Mouse (Mus musculus): ENCODE measurements around the gene Nol10. TPM values are rescaled to one million over a fixed set of nuclear protein-coding genes. Genes with fewer than 3 reads are reported as not detected.
A peak's percentile ranks its signal among the peaks of the same experiment; 100 is the strongest.

The Nol10 gene
- polyA plus RNA-seq, 2 experiments: 7.4 to 10.0 TPM

DNA sequence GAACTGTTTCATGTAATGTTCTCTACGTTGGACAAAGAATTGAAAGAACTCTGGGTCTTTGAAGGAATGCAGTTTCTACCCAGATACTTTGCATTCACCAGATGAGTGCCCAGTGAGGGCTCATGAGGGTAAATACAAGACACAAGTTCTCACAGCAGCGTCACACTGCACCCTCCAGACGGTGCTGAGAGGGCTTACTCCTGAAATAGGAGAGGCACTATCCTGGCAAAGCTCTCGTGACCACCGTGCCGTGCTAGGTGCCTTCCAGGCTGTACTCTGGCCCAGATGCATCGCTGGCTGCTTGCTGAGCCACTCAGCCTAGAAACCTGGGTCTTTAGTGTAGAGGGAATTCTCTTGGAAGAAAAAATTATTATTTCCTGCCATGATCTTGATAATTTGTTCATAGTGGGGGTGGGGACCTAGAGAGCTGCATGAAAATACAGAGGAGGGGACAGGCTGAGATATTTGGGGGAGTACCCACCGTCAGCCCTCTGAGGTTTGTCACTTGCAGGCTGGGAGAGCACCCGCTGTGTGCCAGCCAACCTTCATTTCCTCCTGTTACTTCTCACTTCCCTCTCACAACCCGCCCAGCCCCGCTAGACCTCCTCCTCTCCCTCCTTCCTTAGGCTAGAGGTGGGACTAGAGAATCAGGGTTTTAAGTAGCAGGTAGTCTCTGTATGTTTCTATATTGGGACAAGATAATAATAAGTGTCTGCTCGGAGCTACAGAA is 63.7 kb downstream of the Nol10 start:
- H3K36me3 ChIP-seq (replicated peaks; ENCODE audit: control insufficient read depth, insufficient read depth, low read depth): peaks cover 16% of the 10 kb centered on the region
- no peak overlapping the region for H3K4me2 ChIP-seq (ENCODE audit: low read depth)
- no peak overlapping the region for H3K4me3 ChIP-seq (ENCODE audit: insufficient read depth in 1 of 2, low read depth in 2 of 2, low read length in 2 of 2)
- TF ChIP-seq EP300 (IDR thresholded peaks at IDR 0.05; ENCODE audit: low read depth) (no peak), CTCF (IDR thresholded peaks at IDR 0.05; ENCODE audit: low read depth) (no peak)
- no peaks in the 10 kb centered on the region for H3K27me3 ChIP-seq (ENCODE audit: control insufficient read depth, insufficient read depth, low read length)
- no peak for ATAC-seq (ENCODE audit: insufficient read depth)
- no peak overlapping the region for H3K27ac ChIP-seq
- H3K4me1 ChIP-seq (replicated peaks; ENCODE audit: control insufficient read depth in 2 of 2, insufficient read depth in 2 of 2, low read length in 1 of 2): no peaks in the 10 kb centered on the region
- no peak for DNase-seq (ENCODE audit: low read depth in 3 of 3, low spot score in 3 of 3)
- H3K9ac ChIP-seq (replicated peaks): no peak overlapping the region
- WGBS (ENCODE audit: insufficient replicate concordance): 63% methylated on average over 12 of the region's 12 CpGs
- H3K9me3 ChIP-seq (ENCODE audit: control insufficient read depth, low read length): no peaks in the 10 kb centered on the region

DNA sequence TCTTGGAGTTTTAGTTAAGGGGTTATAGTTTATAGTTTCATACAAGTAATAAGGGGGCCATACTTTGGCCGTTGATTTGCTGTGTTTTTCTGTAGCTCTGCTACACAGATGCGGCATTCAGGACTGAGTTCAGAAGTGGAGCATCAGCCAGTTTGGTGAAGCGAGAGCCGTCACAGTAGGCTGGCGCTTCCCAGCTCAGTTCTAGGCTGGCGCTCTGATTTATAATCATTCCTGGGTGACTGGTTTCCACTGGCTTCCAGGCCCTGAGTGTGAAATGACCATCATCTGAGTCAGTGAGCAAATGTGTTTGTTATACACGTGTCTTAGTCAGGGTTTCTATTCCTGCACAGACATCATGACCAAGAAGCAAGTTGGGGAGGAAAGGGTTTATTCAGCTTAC is 66.5 kb downstream of the Nol10 start:
- H3K4me2 ChIP-seq (ENCODE audit: low read depth): no peak overlapping the region
- no peak for TF ChIP-seq CTCF (IDR thresholded peaks at IDR 0.05; ENCODE audit: low read depth)
- TF ChIP-seq EP300 (IDR thresholded peaks at IDR 0.05; ENCODE audit: low read depth): no peak
- H3K27ac ChIP-seq: no peak overlapping the region
- no peak for ATAC-seq (ENCODE audit: insufficient read depth)
- H3K27me3 ChIP-seq (ENCODE audit: control insufficient read depth, insufficient read depth, low read length): no peaks in the 10 kb centered on the region
- peaks cover 13% of the 10 kb centered on the region for H3K36me3 ChIP-seq (replicated peaks; ENCODE audit: control insufficient read depth, insufficient read depth, low read depth)
- H3K4me1 ChIP-seq (replicated peaks; ENCODE audit: control insufficient read depth in 2 of 2, insufficient read depth in 2 of 2, low read length in 1 of 2): no peaks in the 10 kb centered on the region
- DNase-seq (ENCODE audit: low read depth in 3 of 3, low spot score in 3 of 3): no peak
- H3K9me3 ChIP-seq (ENCODE audit: control insufficient read depth, low read length): no peaks in the 10 kb centered on the region
- no peak overlapping the region for H3K9ac ChIP-seq (replicated peaks)
- H3K4me3 ChIP-seq (ENCODE audit: insufficient read depth in 1 of 2, low read depth in 2 of 2, low read length in 2 of 2): no peak overlapping the region
- WGBS (ENCODE audit: insufficient replicate concordance): 81% methylated on average over 7 of the region's 7 CpGs

DNA sequence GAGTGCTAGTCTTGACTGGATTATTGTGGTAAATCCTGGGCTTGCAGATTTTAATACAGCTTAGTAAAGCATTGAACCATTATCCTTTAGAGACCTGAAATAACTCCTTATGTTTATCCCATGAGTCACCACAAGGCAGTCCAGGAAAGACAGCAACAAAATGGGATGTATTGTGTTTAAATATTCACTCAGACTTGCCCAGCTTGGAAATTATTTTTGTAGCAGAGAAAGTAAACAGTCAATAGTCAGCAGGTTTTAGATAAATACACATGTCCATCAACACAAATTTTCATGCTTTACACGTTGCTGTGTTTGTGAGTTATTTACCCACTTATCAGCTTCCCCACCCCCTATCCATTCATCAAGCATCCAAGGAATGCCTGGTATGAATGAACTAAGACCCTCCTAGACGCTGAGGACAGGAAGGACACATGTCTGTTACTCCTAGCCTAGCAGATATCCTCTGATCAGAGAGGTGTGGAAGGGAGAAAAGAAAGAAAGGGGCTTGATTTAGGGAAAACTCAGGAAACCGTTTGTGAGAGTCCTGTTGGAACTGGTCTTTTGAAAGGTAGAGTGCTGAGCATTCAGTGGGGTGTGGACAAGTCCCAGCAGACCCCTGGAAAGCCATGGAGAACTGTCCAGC is 72.0 kb downstream of the Nol10 start:
- Histone ChIP-seq H3K4me3 (ENCODE audit: insufficient read depth in 1 of 2, low read depth in 2 of 2, low read length in 2 of 2) (no peak overlapping the region), H3K36me3 (replicated peaks; ENCODE audit: control insufficient read depth, insufficient read depth, low read depth) (peaks cover 17% of the 10 kb centered on the region), H3K27ac (no peak overlapping the region), H3K9me3 (ENCODE audit: control insufficient read depth, low read length) (no peaks in the 10 kb centered on the region), H3K27me3 (ENCODE audit: control insufficient read depth, insufficient read depth, low read length) (no peaks in the 10 kb centered on the region), H3K4me2 (ENCODE audit: low read depth) (no peak overlapping the region), H3K4me1 (replicated peaks; ENCODE audit: control insufficient read depth in 2 of 2, insufficient read depth in 2 of 2, low read length in 1 of 2) (no peaks in the 10 kb centered on the region), H3K9ac (replicated peaks) (no peak overlapping the region)
- TF ChIP-seq CTCF (IDR thresholded peaks at IDR 0.05; ENCODE audit: low read depth) (no peak), EP300 (IDR thresholded peaks at IDR 0.05; ENCODE audit: low read depth) (no peak)
- no peak for DNase-seq (ENCODE audit: low read depth in 3 of 3, low spot score in 3 of 3)
- no peak for ATAC-seq (ENCODE audit: insufficient read depth)
- WGBS (ENCODE audit: insufficient replicate concordance): 37% methylated on average over 3 of the region's 3 CpGs

DNA sequence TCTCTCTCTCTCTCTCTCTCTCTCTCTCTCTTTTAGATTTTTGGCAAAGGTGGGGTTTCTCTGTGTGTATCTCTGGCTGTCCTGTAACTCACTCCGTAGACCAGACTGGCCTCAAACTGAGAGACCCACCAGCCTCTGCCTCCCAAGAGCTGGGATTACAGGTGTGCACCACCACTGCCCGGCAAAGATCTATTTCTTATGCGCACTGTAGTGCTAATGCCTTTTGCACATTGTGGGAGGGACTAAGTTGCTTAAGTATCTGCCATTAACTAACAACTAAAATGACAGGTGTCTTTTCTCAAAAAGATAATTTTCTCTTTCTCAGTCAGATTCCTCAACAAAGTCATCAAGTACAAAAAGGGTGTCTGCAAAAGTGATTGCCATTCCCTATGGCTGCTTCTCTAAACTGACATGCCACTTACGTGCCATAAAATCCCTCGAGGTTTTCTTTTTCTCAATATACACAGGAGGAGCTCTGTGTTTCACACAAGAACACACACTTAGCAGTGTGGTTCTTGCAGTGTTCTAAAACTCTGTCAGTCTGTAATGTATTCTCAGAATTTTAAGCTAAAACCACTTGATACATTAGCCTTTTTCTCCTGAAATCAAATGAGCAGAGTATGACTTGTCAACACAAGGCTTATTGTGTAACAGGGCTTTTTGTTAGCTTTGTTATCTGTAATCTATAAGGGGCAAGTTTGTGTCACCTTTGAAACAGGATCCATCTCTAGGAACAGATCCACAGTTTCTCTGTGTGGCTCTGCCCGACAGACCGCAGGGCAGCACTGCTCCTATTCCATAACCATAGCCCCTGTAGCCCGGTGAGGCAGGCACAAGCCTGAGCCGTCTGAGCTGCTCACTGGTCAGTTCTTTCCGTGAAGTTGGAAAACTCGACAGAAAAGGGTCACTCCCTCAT is 77.3 kb downstream of the Nol10 start:
- WGBS (ENCODE audit: insufficient replicate concordance): 68% methylated on average over 11 of the region's 11 CpGs
- peaks cover 0 to 5% of the 10 kb centered on the region in 2 experiments; a peak in 1 of 4 replicates for H3K4me1 ChIP-seq (replicated peaks; ENCODE audit: control insufficient read depth in 2 of 2, insufficient read depth in 2 of 2, low read length in 1 of 2)
- no peak overlapping the region for H3K4me2 ChIP-seq (ENCODE audit: low read depth)
- DNase-seq (ENCODE audit: low read depth in 3 of 3, low spot score in 3 of 3): no peak
- H3K9me3 ChIP-seq (ENCODE audit: control insufficient read depth, low read length): no peaks in the 10 kb centered on the region
- no peaks in the 10 kb centered on the region for H3K27me3 ChIP-seq (ENCODE audit: control insufficient read depth, insufficient read depth, low read length)
- peaks cover 7% of the 10 kb centered on the region for H3K36me3 ChIP-seq (replicated peaks; ENCODE audit: control insufficient read depth, insufficient read depth, low read depth)
- no peak for TF ChIP-seq CTCF (IDR thresholded peaks at IDR 0.05; ENCODE audit: low read depth)
- no peak for TF ChIP-seq EP300 (IDR thresholded peaks at IDR 0.05; ENCODE audit: low read depth)
- no peak overlapping the region for H3K27ac ChIP-seq
- no peak overlapping the region for H3K4me3 ChIP-seq (ENCODE audit: insufficient read depth in 1 of 2, low read depth in 2 of 2, low read length in 2 of 2)
- H3K9ac ChIP-seq (replicated peaks): no peak overlapping the region
- ATAC-seq (ENCODE audit: insufficient read depth): peak; percentile 59
